Mouse (Mus musculus): ENCODE measurements around the gene Rpa1.

- TF ChIP-seq CTCF (IDR thresholded peaks at IDR 0.05; ENCODE audit: low read depth, low read length) (no peak), POLR2A (IDR thresholded peaks at IDR 0.05; ENCODE audit: borderline replicate concordance, low read depth, low read length) (no peak)
Measured at GRCm38 (mm10) chr11:75251006-75251512, 97.1 kb downstream of the Rpa1 start.

All from bone marrow macrophage, adult 2 months (primary cell).